Mouse (Mus musculus): Measurements from ENCODE around the gene Arfgef3.

- TF ChIP-seq EP300 (IDR thresholded peaks at IDR 0.05) = no peak
- no peak for TF ChIP-seq CTCF (IDR thresholded peaks at IDR 0.05)
These were observed 42.2 kb downstream of the Arfgef3 start for GRCm38 (mm10) chr10:18701517-18701916.
